Mouse (Mus musculus) myocyte (in vitro differentiated cells): Measurements from ENCODE around the gene Arhgef25.

Experiments
- CEBPB ChIP-seq: IDR thresholded peaks from 2 replicates; pipeline ENCODE4 v1.6.1; 2011; ENCODE audit warnings: mild to moderate bottlenecking, moderate library complexity; ENCODE audit not compliant: poor library complexity, insufficient read depth, severe bottlenecking
- MAX ChIP-seq: IDR thresholded peaks from one replicate; pipeline ENCODE4 v1.6.1; 2011; ENCODE audit warnings: low read depth, mild to moderate bottlenecking, control low read depth
- MYOD1 ChIP-seq, 3 experiments: IDR thresholded peaks; one replicate each; pipeline ENCODE4 v1.6.1; 2011; ENCODE audit warnings: control low read depth in 2 of 3, low read depth in 2 of 3, mild to moderate bottlenecking in 2 of 3, moderate library complexity in 1 of 3; ENCODE audit not compliant: insufficient read length in 2 of 3, control insufficient read depth in 1 of 3
- MYOG ChIP-seq, 3 experiments: IDR thresholded peaks; one replicate each; pipeline ENCODE4 v1.6.1; 2011; ENCODE audit warnings: control low read depth in 2 of 3, low read depth in 2 of 3, mild to moderate bottlenecking in 2 of 3; ENCODE audit not compliant: insufficient read length in 2 of 3, control insufficient read depth in 1 of 3, insufficient read depth in 1 of 3
- POLR2A ChIP-seq: IDR thresholded peaks from one replicate; pipeline ENCODE4 v1.6.1; 2011; ENCODE audit warnings: low read depth, mild to moderate bottlenecking, control low read depth, moderate library complexity; ENCODE audit not compliant: insufficient read length
- POLR2AphosphoS2 ChIP-seq: IDR thresholded peaks from one replicate; pipeline ENCODE4 v1.6.1; 2011; ENCODE audit warnings: low read depth, control low read depth; ENCODE audit not compliant: insufficient read length
- REST ChIP-seq: IDR thresholded peaks from one replicate; pipeline ENCODE4 v1.6.1; 2011; ENCODE audit warnings: mild to moderate bottlenecking, control low read depth, moderate library complexity; ENCODE audit not compliant: insufficient read depth, insufficient read length
- SRF ChIP-seq: IDR thresholded peaks from one replicate; pipeline ENCODE4 v1.6.1; 2011; ENCODE audit warnings: low read depth; ENCODE audit not compliant: control insufficient read depth, insufficient read length
- TCF12 ChIP-seq: IDR thresholded peaks from one replicate; pipeline ENCODE4 v1.6.1; 2011; ENCODE audit warnings: mild to moderate bottlenecking, control low read depth; ENCODE audit not compliant: poor library complexity, insufficient read depth, severe bottlenecking
- TCF3 ChIP-seq: IDR thresholded peaks from one replicate; pipeline ENCODE4 v1.6.1; 2011; ENCODE audit warnings: low read depth, control low read depth; ENCODE audit not compliant: insufficient read length
- USF1 ChIP-seq: IDR thresholded peaks from one replicate; pipeline ENCODE4 v1.6.1; 2011; ENCODE audit warnings: low read depth, mild to moderate bottlenecking, control low read depth, moderate library complexity

DNA sequence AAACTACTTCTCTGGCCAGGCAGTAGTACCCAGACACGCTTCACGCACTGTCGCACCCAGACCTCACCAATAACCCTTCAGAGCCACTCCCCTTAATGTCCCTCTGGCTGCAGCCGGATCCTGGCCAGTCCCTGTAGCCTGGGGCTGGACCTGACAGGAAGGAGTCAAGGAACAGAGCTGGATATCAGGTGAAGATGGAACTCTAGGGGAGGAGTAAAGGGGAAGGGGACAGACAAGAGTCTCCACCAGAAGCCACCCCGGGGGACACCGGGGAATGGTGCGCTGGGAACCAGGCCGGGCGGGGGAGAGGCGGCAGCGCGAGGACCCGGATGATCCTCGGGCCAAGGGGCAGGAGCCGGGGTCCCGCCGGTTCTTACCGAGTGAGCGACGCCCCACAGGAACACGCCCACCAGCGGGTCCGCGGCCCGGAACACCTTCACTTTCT, 21.1 kb upstream of the Arhgef25 start:
- TF ChIP-seq POLR2A (no peak), CEBPB (no peak), MYOD1 (IDR thresholded peaks at IDR 0.05; ENCODE audit: control insufficient read depth in 1 of 3, insufficient read length in 2 of 3, low read depth in 2 of 3) (no peak), TCF12 (no peak), USF1 (no peak), MAX (no peak), REST (no peak), POLR2AphosphoS2 (no peak), TCF3 (no peak), MYOG (IDR thresholded peaks at IDR 0.05; ENCODE audit: control insufficient read depth in 1 of 3, insufficient read depth in 1 of 3, insufficient read length in 2 of 3, low read depth in 2 of 3) (no peak), SRF (no peak)
